Mouse (Mus musculus) cerebellum, postnatal 25 days (tissue): Measurements from ENCODE around the gene Dytn.

Experiments
- DNase-seq, 2 experiments: peaks; one replicate each; pipeline ENCODE4 v3.0.0; 2021; ENCODE audit warnings: mixed read lengths in 2 of 2

Gene Dytn

GRCm38 (mm10) chr1:63576803-63577202, 109.9 kb downstream of the Dytn start:
- DNase-seq: no peak

DNA sequence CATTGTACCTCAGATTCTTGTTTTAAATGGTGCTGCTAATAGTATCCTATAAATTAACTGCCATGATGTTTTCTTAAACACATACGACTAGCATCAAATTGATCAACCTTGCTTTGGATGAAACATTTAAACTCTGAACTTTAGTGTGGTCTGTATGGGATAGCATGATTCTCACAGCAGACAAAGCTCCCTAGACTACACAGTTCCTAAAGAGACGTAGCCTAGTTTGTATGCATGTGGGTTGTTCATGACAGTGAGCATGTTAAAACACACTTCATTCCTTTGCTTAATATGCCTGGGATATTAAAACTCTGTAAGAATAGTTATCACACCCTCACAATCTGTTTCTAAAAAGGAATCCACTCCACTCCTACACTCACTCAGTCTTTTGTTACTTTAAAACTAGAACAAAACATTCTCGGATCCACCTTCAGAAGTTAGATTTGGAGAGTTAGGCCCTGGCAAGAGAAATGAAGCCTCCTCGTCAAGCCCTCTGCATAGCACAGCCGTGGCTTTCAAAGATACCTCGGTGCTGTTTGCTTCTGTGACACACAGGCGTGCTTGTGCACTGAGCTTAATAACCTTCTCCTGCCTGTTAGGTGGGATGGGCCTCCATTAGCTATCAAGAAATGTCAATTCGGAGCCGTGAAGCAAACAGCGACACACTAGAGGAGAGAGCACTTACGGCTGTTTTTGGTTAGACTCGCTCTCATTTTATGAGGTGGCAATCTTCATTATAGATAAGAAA, 112.7 kb downstream of the Dytn start:
- no peak for DNase-seq

GRCm38 (mm10) chr1:63573432-63573831, 113.3 kb downstream of the Dytn start:
- no peak for DNase-seq
